Mouse (Mus musculus): ENCODE measurements around the gene Mcrip1. TPM values are rescaled to one million over a fixed set of nuclear protein-coding genes. Genes with fewer than 3 reads are reported as not detected.

The Mcrip1 gene
- polyA plus RNA-seq, 1 experiment from 2014 or later, result 232 TPM

GRCm38 (mm10) chr11:120535145-120535544 lies 14.4 kb downstream of the Mcrip1 start:
- 74% methylated on average over 3 of the region's 3 CpGs for WGBS
- no peak for ATAC-seq (ENCODE audit: low FRiP score, low TSS enrichment)
- peaks cover 29% of the 10 kb centered on the region for H3K27me3 ChIP-seq (ENCODE audit: insufficient read depth, low read length)
- H3K9me3 ChIP-seq (ENCODE audit: low read length), result no peaks in the 10 kb centered on the region
- no peaks in the 10 kb centered on the region for H3K36me3 ChIP-seq (ENCODE audit: insufficient read depth, low read length)
- peaks cover 37% of the 10 kb centered on the region for H3K4me1 ChIP-seq (ENCODE audit: insufficient read depth, low read length)
- no peak overlapping the region for H3K4me3 ChIP-seq (ENCODE audit: low read length)
- H3K27ac ChIP-seq (ENCODE audit: low read length), result no peak overlapping the region
- H3K9ac ChIP-seq (replicated peaks; ENCODE audit: low read length), result no peak overlapping the region
- H3K4me2 ChIP-seq (replicated peaks; ENCODE audit: low read depth, low read length), result no peak overlapping the region

DNA sequence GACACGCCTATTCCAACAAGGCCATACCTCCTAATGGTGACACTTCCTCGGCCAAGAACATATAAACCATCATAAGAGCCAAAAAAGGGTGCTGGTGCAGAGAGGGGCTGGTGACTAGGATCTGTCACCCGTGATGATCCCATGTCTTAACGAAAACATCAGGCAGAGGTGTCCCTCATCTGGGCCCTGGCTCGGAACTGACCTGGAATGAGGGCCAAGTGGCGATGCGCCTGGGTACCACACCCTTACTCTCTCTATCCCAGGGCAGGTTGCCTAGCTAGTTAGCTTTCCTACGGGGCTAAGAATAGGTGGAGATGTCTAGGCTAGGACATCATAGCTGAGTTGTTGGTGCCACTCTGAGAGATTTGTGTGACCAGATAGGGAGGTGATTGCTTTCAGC lies 15.4 kb downstream of the Mcrip1 start:
- peaks cover 26% of the 10 kb centered on the region for H3K4me1 ChIP-seq (ENCODE audit: insufficient read depth, low read length)
- H3K36me3 ChIP-seq (ENCODE audit: insufficient read depth, low read length), result no peaks in the 10 kb centered on the region
- H3K4me2 ChIP-seq (replicated peaks; ENCODE audit: low read depth, low read length), result no peak overlapping the region
- H3K27ac ChIP-seq (ENCODE audit: low read length), result no peak overlapping the region
- ATAC-seq (ENCODE audit: low FRiP score, low TSS enrichment), result no peak
- H3K9ac ChIP-seq (replicated peaks; ENCODE audit: low read length), result no peak overlapping the region
- 82% methylated on average over 8 of the region's 8 CpGs for WGBS
- H3K4me3 ChIP-seq (ENCODE audit: low read length), result no peak overlapping the region
- peaks cover 40% of the 10 kb centered on the region for H3K27me3 ChIP-seq (ENCODE audit: insufficient read depth, low read length)
- no peaks in the 10 kb centered on the region for H3K9me3 ChIP-seq (ENCODE audit: low read length)

DNA sequence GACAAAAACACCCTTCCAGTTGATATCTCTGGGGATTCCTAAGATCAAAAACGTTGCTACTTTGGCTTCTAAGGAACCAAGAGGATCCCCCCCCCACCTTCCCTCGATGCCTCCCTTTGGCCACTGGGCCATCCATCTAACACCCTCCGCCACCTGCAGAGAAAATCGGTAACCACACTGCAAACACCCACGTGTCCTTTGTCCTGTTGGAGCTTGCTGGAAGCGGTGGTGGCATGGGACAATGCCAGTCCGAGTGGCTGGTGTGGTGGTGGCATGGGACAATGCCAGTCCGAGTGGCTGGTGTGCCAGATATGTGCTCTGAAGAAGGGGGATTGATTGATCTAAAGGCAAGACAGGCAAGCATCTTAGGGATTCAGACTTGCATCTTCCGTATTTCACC lies 17.9 kb downstream of the Mcrip1 start:
- no peak overlapping the region for H3K27ac ChIP-seq (ENCODE audit: low read length)
- H3K27me3 ChIP-seq (ENCODE audit: insufficient read depth, low read length), result peaks cover 52% of the 10 kb centered on the region
- no peak overlapping the region for H3K4me3 ChIP-seq (ENCODE audit: low read length)
- no peaks in the 10 kb centered on the region for H3K9me3 ChIP-seq (ENCODE audit: low read length)
- no peak overlapping the region for H3K9ac ChIP-seq (replicated peaks; ENCODE audit: low read length)
- H3K4me1 ChIP-seq (ENCODE audit: insufficient read depth, low read length), result peaks cover 16% of the 10 kb centered on the region
- WGBS, result 25% methylated on average over 9 of the region's 9 CpGs
- no peak overlapping the region for H3K4me2 ChIP-seq (replicated peaks; ENCODE audit: low read depth, low read length)
- H3K36me3 ChIP-seq (ENCODE audit: insufficient read depth, low read length), result no peaks in the 10 kb centered on the region
- no peak for ATAC-seq (ENCODE audit: low FRiP score, low TSS enrichment)

GRCm38 (mm10) chr11:120530085-120530964 lies 19.2 kb downstream of the Mcrip1 start, which contains the start of gene Gcgr:
Gcgr (plus strand) TSS chr11:120530699.
- WGBS, result 10% methylated on average over 53 of the region's 62 CpGs
- H3K9me3 ChIP-seq (ENCODE audit: low read length), result no peaks in the 10 kb centered on the region
- peak within 1 kb of the TSS; percentile 39 for H3K4me3 ChIP-seq (ENCODE audit: low read length)
- peak within 1 kb of the TSS; percentile 64 for H3K9ac ChIP-seq (replicated peaks; ENCODE audit: low read length)
- peak; percentile 62 for ATAC-seq (ENCODE audit: low FRiP score, low TSS enrichment)
- peak within 1 kb of the TSS; percentile 61 for H3K4me2 ChIP-seq (replicated peaks; ENCODE audit: low read depth, low read length)
- H3K36me3 ChIP-seq (ENCODE audit: insufficient read depth, low read length), result no peaks in the 10 kb centered on the region
- no peak within 1 kb of the TSS for H3K27ac ChIP-seq (ENCODE audit: low read length)
- H3K4me1 ChIP-seq (ENCODE audit: insufficient read depth, low read length), result peaks cover 16% of the 10 kb centered on the region
- H3K27me3 ChIP-seq (ENCODE audit: insufficient read depth, low read length), result peaks cover 52% of the 10 kb centered on the region

DNA sequence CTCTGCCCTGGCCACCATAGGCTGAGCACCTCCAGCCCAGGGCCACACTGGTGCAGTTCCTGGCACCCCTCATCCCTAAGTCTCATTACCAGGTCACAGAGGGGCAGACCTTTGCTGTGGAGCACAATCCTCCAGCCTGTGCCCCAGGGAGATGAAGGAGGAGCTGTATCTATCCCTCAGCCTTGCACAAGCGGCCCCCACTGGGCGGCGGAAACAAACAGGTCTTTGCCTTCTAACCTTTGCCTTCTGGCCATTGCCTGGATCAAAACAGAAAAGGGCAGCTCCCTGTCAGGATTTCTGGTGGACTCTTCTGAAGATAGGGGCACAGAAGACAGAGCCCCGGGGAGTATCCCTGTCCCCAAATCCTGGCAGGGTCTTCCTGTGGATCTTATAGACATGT lies 20.6 kb downstream of the Mcrip1 start:
- Histone ChIP-seq H3K9me3 (ENCODE audit: low read length) (no peaks in the 10 kb centered on the region), H3K4me3 (ENCODE audit: low read length) (no peak overlapping the region), H3K27ac (ENCODE audit: low read length) (no peak overlapping the region), H3K36me3 (ENCODE audit: insufficient read depth, low read length) (no peaks in the 10 kb centered on the region), H3K4me2 (replicated peaks; ENCODE audit: low read depth, low read length) (no peak overlapping the region), H3K27me3 (ENCODE audit: insufficient read depth, low read length) (peaks cover 52% of the 10 kb centered on the region), H3K4me1 (ENCODE audit: insufficient read depth, low read length) (peaks cover 16% of the 10 kb centered on the region), H3K9ac (replicated peaks; ENCODE audit: low read length) (no peak overlapping the region)
- WGBS, result 68% methylated on average over 4 of the region's 4 CpGs
- ATAC-seq (ENCODE audit: low FRiP score, low TSS enrichment), result no peak

- Histone ChIP-seq H3K9ac (replicated peaks; ENCODE audit: low read length) (no peak overlapping the region), H3K27ac (ENCODE audit: low read length) (no peak overlapping the region), H3K4me3 (ENCODE audit: low read length) (no peak overlapping the region), H3K4me1 (ENCODE audit: insufficient read depth, low read length) (peaks cover 16% of the 10 kb centered on the region), H3K4me2 (replicated peaks; ENCODE audit: low read depth, low read length) (no peak overlapping the region), H3K36me3 (ENCODE audit: insufficient read depth, low read length) (no peaks in the 10 kb centered on the region), H3K27me3 (ENCODE audit: insufficient read depth, low read length) (peaks cover 48% of the 10 kb centered on the region), H3K9me3 (ENCODE audit: low read length) (no peaks in the 10 kb centered on the region)
- ATAC-seq (ENCODE audit: low FRiP score, low TSS enrichment), result no peak
- WGBS, result 78% methylated on average over 9 of the region's 9 CpGs
Measured at GRCm38 (mm10) chr11:120527690-120528354, 21.7 kb downstream of the Mcrip1 start.

- H3K9me3 ChIP-seq (ENCODE audit: low read length), result no peaks in the 10 kb centered on the region
- H3K4me1 ChIP-seq (ENCODE audit: insufficient read depth, low read length), result peaks cover 8% of the 10 kb centered on the region
- H3K27me3 ChIP-seq (ENCODE audit: insufficient read depth, low read length), result peaks cover 29% of the 10 kb centered on the region
- H3K4me2 ChIP-seq (replicated peaks; ENCODE audit: low read depth, low read length), result no peak overlapping the region
- no peak overlapping the region for H3K27ac ChIP-seq (ENCODE audit: low read length)
- H3K9ac ChIP-seq (replicated peaks; ENCODE audit: low read length), result no peak overlapping the region
- H3K4me3 ChIP-seq (ENCODE audit: low read length), result no peak overlapping the region
- H3K36me3 ChIP-seq (ENCODE audit: insufficient read depth, low read length), result no peaks in the 10 kb centered on the region
- no peak for ATAC-seq (ENCODE audit: low FRiP score, low TSS enrichment)
- WGBS, result 91% methylated on average over 2 of the region's 2 CpGs
Measured at GRCm38 (mm10) chr11:120525959-120526358, 23.6 kb downstream of the Mcrip1 start.

- Histone ChIP-seq H3K27ac (ENCODE audit: low read length) (no peak overlapping the region), H3K9me3 (ENCODE audit: low read length) (no peaks in the 10 kb centered on the region), H3K4me1 (ENCODE audit: insufficient read depth, low read length) (no peaks in the 10 kb centered on the region), H3K27me3 (ENCODE audit: insufficient read depth, low read length) (no peaks in the 10 kb centered on the region), H3K36me3 (ENCODE audit: insufficient read depth, low read length) (no peaks in the 10 kb centered on the region), H3K4me2 (replicated peaks; ENCODE audit: low read depth, low read length) (no peak overlapping the region), H3K9ac (replicated peaks; ENCODE audit: low read length) (no peak overlapping the region), H3K4me3 (ENCODE audit: low read length) (no peak overlapping the region)
- WGBS, result 84% methylated on average over 8 of the region's 8 CpGs
- no peak for ATAC-seq (ENCODE audit: low FRiP score, low TSS enrichment)
Measured at GRCm38 (mm10) chr11:120522581-120522980, 26.9 kb downstream of the Mcrip1 start.

GRCm38 (mm10) chr11:120520967-120521540 lies 28.5 kb downstream of the Mcrip1 start:
- H3K4me1 ChIP-seq (ENCODE audit: insufficient read depth, low read length), result no peaks in the 10 kb centered on the region
- H3K9me3 ChIP-seq (ENCODE audit: low read length), result no peaks in the 10 kb centered on the region
- no peak for ATAC-seq (ENCODE audit: low FRiP score, low TSS enrichment)
- H3K27me3 ChIP-seq (ENCODE audit: insufficient read depth, low read length), result no peaks in the 10 kb centered on the region
- H3K9ac ChIP-seq (replicated peaks; ENCODE audit: low read length), result no peak overlapping the region; the same call in 1 of the 2 replicates
- 87% methylated on average over 5 of the region's 5 CpGs for WGBS
- no peak overlapping the region for H3K27ac ChIP-seq (ENCODE audit: low read length)
- no peak overlapping the region for H3K4me3 ChIP-seq (ENCODE audit: low read length)
- H3K4me2 ChIP-seq (replicated peaks; ENCODE audit: low read depth, low read length), result no peak overlapping the region
- no peaks in the 10 kb centered on the region for H3K36me3 ChIP-seq (ENCODE audit: insufficient read depth, low read length)
